Mouse (Mus musculus) inflammation-experienced regulatory T-cells, adult 6 months (primary cell): ENCODE measurements at regions not wholly inside any gene's neighbourhood (a gene's known extent, or its start where the extent isn't known, plus 50 kb on each side); places are given as distances from the start of the nearest gene placed in this dataset.

Experiments used
- ATAC-seq: one replicate; pipeline ENCODE4 v1.8.0; 2017

DNA sequence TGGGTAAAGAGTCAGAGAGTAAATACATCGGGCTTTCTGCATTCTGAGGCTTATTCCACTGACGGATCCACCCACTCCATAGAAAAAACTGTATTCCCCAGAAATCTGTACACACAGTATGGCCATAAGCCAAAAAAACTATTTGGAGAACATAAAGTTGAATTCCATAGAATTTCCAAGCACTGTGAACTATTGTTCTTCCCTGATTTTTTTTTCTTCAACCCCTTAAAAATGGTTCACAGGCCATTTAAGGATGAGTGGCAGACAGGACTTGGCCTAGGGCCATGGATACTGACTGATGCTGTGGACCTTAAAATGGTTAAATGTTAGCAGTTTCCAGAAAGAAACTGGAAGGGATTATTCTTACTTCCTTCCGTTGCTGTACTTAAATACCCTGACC lies 247.0 kb downstream of the Sipa1l2 start:
- ATAC-seq, result no peak

- no peak for ATAC-seq
Measured at GRCm38 (mm10) chr8:125317584-125317991, 252.0 kb downstream of the Sipa1l2 start.

GRCm38 (mm10) chr8:125315736-125316135 lies 253.9 kb downstream of the Sipa1l2 start:
- no peak for ATAC-seq

DNA sequence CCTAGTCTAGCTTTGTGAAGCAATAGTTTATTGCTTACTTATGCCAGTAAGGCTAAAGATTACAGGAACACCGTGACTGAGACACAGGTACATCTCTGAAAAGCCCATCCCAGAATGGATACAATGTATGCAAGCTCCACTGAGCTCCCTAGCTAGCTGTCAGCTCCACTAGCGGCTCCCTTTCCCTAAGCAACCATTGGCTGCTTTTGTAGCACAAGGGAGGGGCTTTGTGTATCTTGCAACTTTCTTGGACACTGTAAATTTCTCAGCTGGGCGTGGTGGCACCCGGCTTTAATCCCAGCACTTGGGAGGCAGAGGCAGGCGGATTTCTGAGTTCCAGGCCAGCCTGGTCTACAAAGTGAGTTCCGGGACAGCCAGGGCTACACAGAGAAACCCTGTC lies 254.6 kb downstream of the Sipa1l2 start:
- ATAC-seq, result no peak

- ATAC-seq, result no peak
Measured at GRCm38 (mm10) chr8:125314221-125314984, 255.2 kb downstream of the Sipa1l2 start.

DNA sequence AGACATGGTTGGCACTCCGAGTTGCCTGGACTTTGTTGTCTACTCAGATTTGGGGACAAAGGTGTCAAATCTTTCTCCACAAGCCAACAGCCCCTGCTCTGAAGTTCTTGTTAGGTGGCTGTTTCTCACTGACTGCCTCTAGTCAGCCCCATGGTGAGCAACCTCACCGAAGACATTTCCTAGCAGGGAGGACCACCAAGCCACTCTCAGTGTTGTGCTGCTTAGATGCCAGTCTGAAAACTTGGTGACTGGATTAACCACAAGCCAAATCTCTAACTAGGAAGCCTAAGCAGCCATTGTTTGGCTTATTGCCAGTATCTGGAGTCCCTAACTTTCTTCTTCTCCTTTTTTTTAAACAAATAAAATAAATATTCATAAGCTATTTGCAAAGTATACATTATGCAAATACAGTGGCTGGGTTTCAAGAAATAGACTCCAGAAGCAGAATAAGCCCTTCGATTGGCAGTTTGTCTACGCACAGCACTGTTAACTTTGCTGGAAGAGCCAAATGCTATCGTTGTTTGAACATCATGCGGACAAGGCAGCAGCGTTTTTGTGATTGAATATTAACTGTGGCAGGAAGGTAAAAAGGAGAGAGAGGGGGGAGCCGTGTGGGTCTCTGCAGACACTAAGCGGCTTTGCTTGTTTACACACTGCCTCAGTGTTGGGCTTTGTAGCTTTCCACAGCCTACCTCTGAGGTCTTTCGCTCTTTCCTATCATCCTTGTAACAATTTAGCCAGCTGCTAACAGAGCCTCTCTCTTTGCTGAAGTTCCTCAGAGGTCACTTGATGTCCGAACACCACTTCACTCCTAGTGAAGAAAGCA lies 257.4 kb downstream of the Disc1 start:
- no peak for ATAC-seq
